Mouse (Mus musculus) heart, embryonic 15.5 days (tissue): ENCODE data around the gene Rcor1. TPM values are rescaled to one million over a fixed set of nuclear protein-coding genes. Genes with fewer than 3 reads are reported as not detected.

ENCODE experiments used
- ATAC-seq: fragments of 200-750 bp; cut with Nextera tagmentation; replicated peaks from 2 replicates; pipeline ENCODE4 v1.8.0; 2017; ENCODE audit warnings: low read depth, moderate TSS enrichment; ENCODE audit not compliant: insufficient number of reproducible peaks, insufficient read depth, low FRiP score
- H3K27ac ChIP-seq: fragments of 300-500 bp; sonication (generic); 2 replicates; pipeline ENCODE4 v1.5.1; 2015; ENCODE audit warnings: mild to moderate bottlenecking, inconsistent platforms
- H3K27me3 ChIP-seq: fragments of 300-500 bp; sonication (generic); 2 replicates; pipeline ENCODE4 v1.6.1; 2015; ENCODE audit warnings: inconsistent platforms
- H3K36me3 ChIP-seq: fragments of 300-500 bp; sonication (generic); 2 replicates; pipeline ENCODE4 v1.6.1; 2015; ENCODE audit warnings: mild to moderate bottlenecking, inconsistent platforms
- H3K4me1 ChIP-seq: fragments of 300-500 bp; sonication (generic); replicated peaks from 2 replicates; pipeline ENCODE4 v1.6.1; 2015; ENCODE audit warnings: inconsistent platforms
- H3K4me2 ChIP-seq: fragments of 300-500 bp; sonication (generic); 2 replicates; pipeline ENCODE4 v1.6.1; 2015; ENCODE audit warnings: inconsistent platforms, mild to moderate bottlenecking, moderate library complexity
- H3K4me3 ChIP-seq: fragments of 300-500 bp; sonication (generic); 2 replicates; pipeline ENCODE4 v1.5.1; 2015; ENCODE audit warnings: mild to moderate bottlenecking, inconsistent platforms
- H3K9ac ChIP-seq: fragments of 300-500 bp; sonication (generic); 2 replicates; pipeline ENCODE4 v1.6.1; 2015; ENCODE audit warnings: mild to moderate bottlenecking, inconsistent platforms
- H3K9me3 ChIP-seq: fragments of 300-500 bp; sonication (generic); replicated peaks from 2 replicates; pipeline ENCODE4 v1.6.1; 2016; ENCODE audit warnings: inconsistent platforms
- WGBS: fragments of 180-500 bp; shearing (Covaris S2); methylation state at CpG from one replicate; pipeline ENCODE4 v1.1.7; 2015; ENCODE audit warnings: mixed read lengths; 5-methylcytosine and 5-hydroxymethylcytosine counted together
- polyA plus RNA-seq: library from polyadenylated mRNA; unstranded; fragments of >200 nt; fragmentation: Nextera tagmentation; extraction: Ambion mirVana; gene quantifications from 2 replicates; pipeline ENCODE4 v1.2.1, GENCODE M21; 2015

Rcor1 gene
- polyA plus RNA-seq, 1 experiment from 2014 or later: 6.5 TPM

GRCm38 (mm10) chr12:111004142-111004541 lies 35.0 kb upstream of the Rcor1 start:
- Histone ChIP-seq H3K9me3 (no peaks in the 10 kb centered on the region), H3K27me3 (no peaks in the 10 kb centered on the region), H3K4me1 (peaks cover 36% of the 10 kb centered on the region), H3K27ac (no peak overlapping the region), H3K4me2 (no peak overlapping the region), H3K36me3 (no peaks in the 10 kb centered on the region), H3K4me3 (no peak overlapping the region), H3K9ac (no peak overlapping the region)
- ATAC-seq: no peak
- WGBS: 71% methylated on average over 9 of the region's 9 CpGs

DNA sequence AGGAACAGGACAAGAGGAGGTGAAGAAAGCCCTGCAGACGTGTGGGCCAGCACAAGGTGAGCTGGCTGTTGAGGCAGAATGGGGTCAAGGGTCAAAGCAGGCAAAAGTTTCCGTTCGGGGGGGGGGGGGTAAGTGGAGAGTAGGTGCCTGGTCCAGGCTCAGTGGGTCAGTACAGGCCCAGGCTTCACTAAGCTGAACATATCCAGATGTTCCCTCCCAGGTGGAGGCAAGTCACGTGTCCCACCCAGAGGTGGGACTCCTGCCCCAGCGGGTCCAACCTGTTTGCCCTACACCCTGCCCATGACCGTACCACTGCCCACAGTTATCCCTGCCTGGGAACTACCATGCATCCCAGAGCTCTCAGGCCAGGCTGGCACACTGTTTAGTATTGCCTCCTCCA lies 33.3 kb upstream of the Rcor1 start:
- 74% methylated on average over 6 of the region's 6 CpGs for WGBS
- Histone ChIP-seq H3K9me3 (no peaks in the 10 kb centered on the region), H3K27ac (no peak overlapping the region)

DNA sequence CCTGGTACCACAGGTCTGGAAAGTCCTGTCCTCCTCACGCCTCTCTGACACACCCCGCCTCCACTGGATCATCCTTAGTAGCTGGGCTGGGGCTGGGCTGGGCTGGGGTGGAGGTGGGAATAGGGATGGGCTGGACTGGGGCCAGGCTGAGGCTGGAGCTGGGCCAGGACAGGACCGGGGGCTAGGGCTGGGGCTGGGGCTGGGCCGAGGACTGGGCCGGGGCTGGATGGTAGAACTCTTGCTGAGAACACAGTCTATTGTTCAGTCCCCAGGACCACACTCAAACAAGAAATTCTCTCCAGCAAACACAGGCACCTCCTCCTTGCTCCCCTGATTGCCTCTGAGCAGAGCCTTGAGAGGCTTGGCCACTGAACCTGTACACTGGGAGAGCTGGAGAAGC lies 32.8 kb upstream of the Rcor1 start:
- peaks cover 47% of the 10 kb centered on the region for H3K4me1 ChIP-seq
- no peak overlapping the region for H3K4me2 ChIP-seq
- H3K4me3 ChIP-seq: no peak overlapping the region
- no peaks in the 10 kb centered on the region for H3K36me3 ChIP-seq
- H3K9me3 ChIP-seq: no peaks in the 10 kb centered on the region
- WGBS: 54% methylated on average over 5 of the region's 5 CpGs
- 0 out of 2 replicates have a peak, but pooled peaks have one; percentile 16 for ATAC-seq
- H3K27ac ChIP-seq: peak overlapping the region; percentile 68; the same call in 1 of the 2 replicates
- no peak overlapping the region for H3K9ac ChIP-seq
- H3K27me3 ChIP-seq: no peaks in the 10 kb centered on the region

More for the DNA sequence above, 33.3 kb upstream of the Rcor1 start:
- no peak for ATAC-seq
- Histone ChIP-seq H3K4me1 (peaks cover 47% of the 10 kb centered on the region), H3K4me3 (no peak overlapping the region), H3K36me3 (no peaks in the 10 kb centered on the region), H3K27me3 (no peaks in the 10 kb centered on the region), H3K9ac (no peak overlapping the region), H3K4me2 (no peak overlapping the region)

DNA sequence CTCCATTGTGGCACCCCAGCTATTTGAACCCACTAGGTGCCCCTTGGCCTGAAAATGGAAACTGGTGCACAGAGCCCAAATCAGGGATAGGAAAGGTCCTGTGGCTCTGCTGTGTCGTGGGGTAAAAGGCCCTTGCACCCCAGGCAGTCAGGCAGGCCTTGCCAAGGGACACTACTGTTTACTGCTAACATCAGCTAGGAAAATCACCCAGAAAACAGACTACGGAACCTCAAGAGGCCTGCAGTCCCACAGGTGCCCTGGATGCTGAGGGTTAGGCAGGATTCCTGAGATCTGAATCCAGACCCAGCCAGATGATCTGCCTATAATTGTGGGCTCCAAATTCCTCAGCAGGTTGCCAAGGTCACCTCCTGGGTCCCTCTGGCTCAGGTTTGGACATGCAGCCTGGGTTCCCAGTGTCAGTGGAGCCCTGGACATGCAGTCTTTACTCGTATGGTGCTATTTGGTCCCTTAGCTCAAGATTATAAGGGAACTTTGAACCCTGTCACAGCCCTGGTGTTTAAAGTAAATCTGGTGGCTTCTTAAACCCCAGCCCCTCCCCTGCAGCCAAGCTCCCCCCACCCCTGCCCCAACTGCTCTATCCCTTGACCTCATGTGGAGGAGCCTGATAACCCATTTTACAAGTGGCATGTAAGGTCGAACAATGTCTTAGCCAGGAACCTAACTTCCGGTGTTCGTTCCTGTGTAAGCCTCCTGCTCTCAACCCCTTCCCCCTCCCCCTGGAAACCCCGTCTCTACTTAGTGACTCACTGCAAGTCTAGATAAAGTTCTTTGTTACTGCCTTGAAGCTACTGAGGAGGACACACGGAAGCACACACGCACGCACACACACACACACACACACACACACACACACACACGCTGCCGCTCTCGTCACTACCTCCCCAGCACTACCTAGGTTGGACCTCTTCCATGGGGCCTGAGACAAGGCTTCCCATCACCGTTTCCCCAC lies 31.7 kb upstream of the Rcor1 start:
- Histone ChIP-seq H3K4me2 (no peak overlapping the region), H3K4me3 (no peak overlapping the region), H3K36me3 (no peaks in the 10 kb centered on the region), H3K9ac (no peak overlapping the region), H3K27me3 (no peaks in the 10 kb centered on the region), H3K9me3 (no peaks in the 10 kb centered on the region), H3K4me1 (peaks cover 47% of the 10 kb centered on the region), H3K27ac (peak overlapping the region; percentile 68)
- 46% methylated on average over 14 of the region's 14 CpGs for WGBS
- peak; percentile 61; the same call in 1 of the 2 replicates for ATAC-seq

GRCm38 (mm10) chr12:111008500-111009490 lies 30.4 kb upstream of the Rcor1 start:
- Histone ChIP-seq H3K27me3 (no peaks in the 10 kb centered on the region), H3K9me3 (0 out of 2 replicates have a peak, but pooled peaks cover 4% of the 10 kb centered on the region), H3K4me1 (peaks cover 47% of the 10 kb centered on the region), H3K27ac (peak overlapping the region; percentile 68), H3K4me2 (no peak overlapping the region), H3K36me3 (no peaks in the 10 kb centered on the region), H3K4me3 (no peak overlapping the region), H3K9ac (no peak overlapping the region)
- ATAC-seq: no peak
- WGBS: 39% methylated on average over 11 of the region's 11 CpGs

GRCm38 (mm10) chr12:111009615-111010257 lies 29.4 kb upstream of the Rcor1 start:
- no peak overlapping the region for H3K9ac ChIP-seq
- no peak for ATAC-seq
- no peaks in the 10 kb centered on the region for H3K27me3 ChIP-seq
- H3K4me3 ChIP-seq: no peak overlapping the region
- peak overlapping the region; percentile 40 for H3K27ac ChIP-seq
- H3K4me1 ChIP-seq: peaks cover 47% of the 10 kb centered on the region
- H3K9me3 ChIP-seq: 0 out of 2 replicates have a peak, but pooled peaks cover 4% of the 10 kb centered on the region
- H3K4me2 ChIP-seq: no peak overlapping the region
- H3K36me3 ChIP-seq: no peaks in the 10 kb centered on the region
- 28% methylated on average over 6 of the region's 6 CpGs for WGBS

- Histone ChIP-seq H3K27ac (no peak overlapping the region), H3K9ac (no peak overlapping the region), H3K4me1 (peaks cover 8% of the 10 kb centered on the region), H3K4me2 (no peak overlapping the region), H3K36me3 (no peaks in the 10 kb centered on the region), H3K9me3 (0 out of 2 replicates have a peak, but pooled peaks cover 4% of the 10 kb centered on the region), H3K27me3 (no peaks in the 10 kb centered on the region), H3K4me3 (no peak overlapping the region)
- no peak for ATAC-seq
- 76% methylated on average over 3 of the region's 3 CpGs for WGBS
Measured at GRCm38 (mm10) chr12:111016807-111017206, 22.3 kb upstream of the Rcor1 start.

- no peak overlapping the region for H3K27ac ChIP-seq
- H3K4me1 ChIP-seq: peaks cover 8% of the 10 kb centered on the region
- H3K9me3 ChIP-seq: no peaks in the 10 kb centered on the region
- H3K27me3 ChIP-seq: no peaks in the 10 kb centered on the region
- no peaks in the 10 kb centered on the region for H3K36me3 ChIP-seq
- no peak for ATAC-seq
- H3K4me3 ChIP-seq: no peak overlapping the region
- H3K9ac ChIP-seq: no peak overlapping the region
- 91% methylated on average over 11 of the region's 11 CpGs for WGBS
- no peak overlapping the region for H3K4me2 ChIP-seq
Measured at GRCm38 (mm10) chr12:111018068-111018467, 21.1 kb upstream of the Rcor1 start.

DNA sequence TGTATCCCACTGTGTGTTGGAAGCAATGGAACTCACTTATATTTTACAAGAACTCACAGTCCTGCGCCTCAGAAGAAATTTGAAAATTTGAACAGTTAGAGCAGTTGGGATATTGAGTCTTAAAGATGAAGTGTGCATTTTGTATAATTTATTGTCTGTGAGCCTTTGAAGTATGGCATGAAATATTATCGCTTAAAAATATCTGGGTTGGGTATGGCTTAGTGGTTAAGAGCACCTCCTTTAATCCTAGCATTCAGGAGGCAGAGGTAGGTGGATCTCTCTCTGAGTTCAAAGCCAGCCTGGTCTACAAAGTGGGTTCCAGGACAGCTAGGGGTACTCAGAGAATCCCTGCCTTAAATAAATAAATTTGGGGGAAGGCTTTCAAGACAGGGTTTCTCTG lies 20.1 kb upstream of the Rcor1 start:
- peaks cover 8% of the 10 kb centered on the region for H3K4me1 ChIP-seq
- H3K4me2 ChIP-seq: no peak overlapping the region
- H3K27ac ChIP-seq: no peak overlapping the region
- H3K9ac ChIP-seq: no peak overlapping the region
- no peaks in the 10 kb centered on the region for H3K9me3 ChIP-seq
- H3K27me3 ChIP-seq: no peaks in the 10 kb centered on the region
- no peaks in the 10 kb centered on the region for H3K36me3 ChIP-seq
- H3K4me3 ChIP-seq: no peak overlapping the region
- no peak for ATAC-seq
- WGBS: 87% methylated on average over 2 of the region's 2 CpGs

GRCm38 (mm10) chr12:111021138-111021537 lies 18.0 kb upstream of the Rcor1 start:
- Histone ChIP-seq H3K36me3 (no peaks in the 10 kb centered on the region), H3K9ac (no peak overlapping the region), H3K4me3 (no peak overlapping the region), H3K9me3 (no peaks in the 10 kb centered on the region), H3K4me2 (no peak overlapping the region), H3K27me3 (no peaks in the 10 kb centered on the region), H3K27ac (no peak overlapping the region), H3K4me1 (no peaks in the 10 kb centered on the region)
- ATAC-seq: no peak
- WGBS: 25% methylated on average over 1 of the region's 1 CpGs
